ENCODE assay signal across 9 mouse cellular contexts in genomic region chr10:3531375-3531774, GRCm38 (mm10). TPM values are rescaled to one million over a fixed set of nuclear protein-coding genes. Genes with fewer than 3 reads are reported as not detected.
DNase-seq lines count a peak whose midpoint lies in the region; ATAC-seq and TF ChIP-seq lines count a peak whose summit lies in the region.
"Had no signal": no experiment of that assay in that cellular context is flagged by ENCODE, and none has a peak within 500 bp of the region (broad histone marks: within the 10 kb centered on the region; RNA-seq: fewer than 3 reads in every experiment).

No protein-coding gene starts in this region.

- WGBS in heart, embryonic 15.5 days, result 4% methylated on average over 4 of the region's 4 CpGs
- under 1% methylated on average over 4 of the region's 4 CpGs for WGBS in kidney, postnatal 0 days
- 2% methylated on average over 4 of the region's 4 CpGs for WGBS in lung, embryonic 16.5 days

- H3K36me3 ChIP-seq in CH12.LX (replicated peaks in 1 of 2; ENCODE audit: control insufficient read depth in 1 of 2, insufficient read depth in 1 of 2, low read length in 1 of 2), result no peaks in the 10 kb centered on the region
- H3K36me3 ChIP-seq in heart, embryonic 15.5 days, result no peaks in the 10 kb centered on the region
- H3K36me3 ChIP-seq in kidney, postnatal 0 days (ENCODE audit: insufficient read depth, low read length), result no peaks in the 10 kb centered on the region
- H3K36me3 ChIP-seq in lung, embryonic 16.5 days (ENCODE audit: control insufficient read depth, insufficient read depth, low read length), result no peaks in the 10 kb centered on the region
- H3K36me3 ChIP-seq: limb, embryonic 12.5 days had no signal

- TF ChIP-seq EP300 in CH12.LX (IDR thresholded peaks at IDR 0.05; ENCODE audit: low read length), result no peak

- H3K9me3 ChIP-seq in CH12.LX (replicated peaks; ENCODE audit: low read length), result no peaks in the 10 kb centered on the region
- H3K9me3 ChIP-seq in heart, embryonic 15.5 days (replicated peaks), result no peaks in the 10 kb centered on the region
- H3K9me3 ChIP-seq in kidney, postnatal 0 days (replicated peaks; ENCODE audit: low read length), result no peaks in the 10 kb centered on the region
- no peaks in the 10 kb centered on the region for H3K9me3 ChIP-seq in lung, embryonic 16.5 days (ENCODE audit: control insufficient read depth, low read length)
- H3K9me3 ChIP-seq: limb, embryonic 12.5 days had no signal

- ATAC-seq in heart, embryonic 15.5 days (replicated peaks; ENCODE audit: insufficient number of reproducible peaks, insufficient read depth, low FRiP score, low read depth), result 0 out of 2 replicates have a peak, but pooled peaks have one; percentile 4
- 0 out of 2 replicates have a peak, but pooled peaks have one; percentile 22 for ATAC-seq in kidney, postnatal 0 days (replicated peaks; ENCODE audit: low FRiP score, low read depth)
- ATAC-seq in lung, embryonic 16.5 days (ENCODE audit: low read depth), result peak; percentile 51; the same call in 1 of the 2 replicates

- H3K4me2 ChIP-seq in CH12.LX (ENCODE audit: insufficient read depth, low read depth, poor library complexity, severe bottlenecking), result no peak overlapping the region
- no peak overlapping the region for H3K4me2 ChIP-seq in heart, embryonic 15.5 days
- no peak overlapping the region for H3K4me2 ChIP-seq in kidney, postnatal 0 days (ENCODE audit: low read length)
- H3K4me2 ChIP-seq in lung, embryonic 16.5 days (ENCODE audit: low read depth, low read length), result no peak overlapping the region
- H3K4me2 ChIP-seq: limb, embryonic 12.5 days had no signal

- TF ChIP-seq POLR2A in CH12.LX (IDR thresholded peaks at IDR 0.05; ENCODE audit: low read depth, low read length), result no peak

- no peak overlapping the region for H3K27ac ChIP-seq in CH12.LX (ENCODE audit: insufficient read depth, low read depth)
- H3K27ac ChIP-seq in heart, embryonic 15.5 days, result no peak overlapping the region
- no peak overlapping the region for H3K27ac ChIP-seq in kidney, postnatal 0 days
- H3K27ac ChIP-seq in lung, embryonic 16.5 days (ENCODE audit: low read length), result no peak overlapping the region
- H3K27ac ChIP-seq: limb, embryonic 12.5 days had no signal

- no peaks in the 10 kb centered on the region for H3K27me3 ChIP-seq in CH12.LX (replicated peaks)
- H3K27me3 ChIP-seq in heart, embryonic 15.5 days, result no peaks in the 10 kb centered on the region
- no peaks in the 10 kb centered on the region for H3K27me3 ChIP-seq in kidney, postnatal 0 days (ENCODE audit: insufficient read depth, low read length)
- no peaks in the 10 kb centered on the region; the same call in 1 of the 2 replicates for H3K27me3 ChIP-seq in lung, embryonic 16.5 days (ENCODE audit: control insufficient read depth, insufficient read depth, low read depth, low read length)

- H3K4me3 ChIP-seq in CH12.LX (replicated peaks in 1 of 3; ENCODE audit: low read depth in 2 of 3, low read length in 2 of 3, poor library complexity in 1 of 3), result no peak overlapping the region
- H3K4me3 ChIP-seq in heart, embryonic 15.5 days, result no peak overlapping the region
- H3K4me3 ChIP-seq in kidney, postnatal 0 days (replicated peaks; ENCODE audit: low read depth, low read length), result no peak overlapping the region
- H3K4me3 ChIP-seq in lung, embryonic 16.5 days (ENCODE audit: low read length), result no peak overlapping the region
- H3K4me3 ChIP-seq: limb, embryonic 12.5 days had no signal

- no peaks in the 10 kb centered on the region for H3K79me2 ChIP-seq in CH12.LX (replicated peaks; ENCODE audit: control insufficient read depth, extremely low read depth, insufficient read depth, poor library complexity, severe bottlenecking)

- DNase-seq in CH12.LX (ENCODE audit: extremely low read depth), result peak; percentile 58
- peak; percentile 36 to 43 for DNase-seq in adrenal gland, postnatal 4 days (ENCODE audit: low spot score in 2 of 2)
- DNase-seq in fat pad, adult 2 months (ENCODE audit: extremely low read depth, low read depth, low spot score), result peak; percentile 21
- DNase-seq in kidney, postnatal 0 days (ENCODE audit: low spot score), result peak; percentile 76
- peak; percentile 57 for DNase-seq in ovary, postnatal 36 days (ENCODE audit: low spot score)
- peak; percentile 57 for DNase-seq in urinary bladder, postnatal 25 days (ENCODE audit: low spot score)

- in situ Hi-C loops in CH12.LX (cut with MboI; ENCODE audit: low pct_ligation_motif_present, low pct_unique_long_range_greater_than_20kb, low sequenced_read_pairs), result loop anchor here (10.0 to 25.0 kb wide), 2 partner anchors 413 to 806 kb away; no protein-coding TSS in a partner anchor

- TF ChIP-seq RAD21 in CH12.LX (IDR thresholded peaks at IDR 0.05; ENCODE audit: low read depth, low read length), result peak; percentile 91

- dilution Hi-C loops in CH12.LX (cut with MboI; ENCODE audit: extremely low pct_ligation_motif_present, extremely low pct_unique_long_range_greater_than_20kb, low sequenced_read_pairs), result no loop called here

- peak; percentile 47 to 84 for TF ChIP-seq CTCF in CH12.LX (conservative IDR thresholded peaks at IDR 0.05 in 1 of 2, IDR thresholded peaks at IDR 0.05 in 1 of 2; ENCODE audit: low read depth in 2 of 2, low read length in 2 of 2)
- TF ChIP-seq CTCF in kidney, postnatal 0 days (IDR thresholded peaks at IDR 0.05; ENCODE audit: low read depth), result peak; percentile 90

- peaks cover 0 to 3% of the 10 kb centered on the region in 2 experiments; a peak in 2 of 4 replicates for H3K4me1 ChIP-seq in CH12.LX (ENCODE audit: control insufficient read depth in 1 of 2, insufficient read depth in 2 of 2)
- H3K4me1 ChIP-seq in heart, embryonic 15.5 days (replicated peaks), result peaks cover 42% of the 10 kb centered on the region
- H3K4me1 ChIP-seq in kidney, postnatal 0 days (replicated peaks; ENCODE audit: insufficient read depth, low read length), result no peaks in the 10 kb centered on the region
- H3K4me1 ChIP-seq in lung, embryonic 16.5 days (replicated peaks; ENCODE audit: control insufficient read depth, insufficient read depth, low read length), result peaks cover 3% of the 10 kb centered on the region; the same call in 1 of the 2 replicates

- no peak overlapping the region for H3K9ac ChIP-seq in CH12.LX (ENCODE audit: insufficient read depth, low read depth)
- no peak overlapping the region for H3K9ac ChIP-seq in heart, embryonic 15.5 days
- H3K9ac ChIP-seq in kidney, postnatal 0 days (ENCODE audit: low read depth, low read length), result no peak overlapping the region
- H3K9ac ChIP-seq in lung, embryonic 16.5 days (ENCODE audit: low read length), result no peak overlapping the region
- H3K9ac ChIP-seq: limb, embryonic 12.5 days had no signal

TF ChIP-seq in CH12.LX, 34 proteins besides CTCF, POLR2A, EP300 and RAD21:
- TF ChIP-seq ZC3H11A (IDR thresholded peaks at IDR 0.05; ENCODE audit: low read depth, low read length) (peak; percentile 20; the same call in 1 of the 2 replicates), NELFE (IDR thresholded peaks at IDR 0.05; ENCODE audit: low read depth, low read length) (no peak), SMC3 (IDR thresholded peaks at IDR 0.05; ENCODE audit: low read depth, low read length) (peak; percentile 80), IRF4 (IDR thresholded peaks at IDR 0.05; ENCODE audit: low read depth, low read length) (no peak)

RNA-seq across cellular contexts. Expression of gene Iyd, which starts 8.7 kb away (rescaled TPM):
- total RNA-seq in CH12.LX (2012; rRNA removed), result not detected in 2 replicates
- not detected in 2 replicates for total RNA-seq in CH12.LX (2014; rRNA removed)
- polyA plus RNA-seq in CH12.LX (2012; ENCODE audit: insufficient read length, low read depth), result not detected in 2 replicates
- total RNA-seq in adrenal gland, postnatal 4 days (2021), result 1 to 10 TPM; 2.0 to 9.2 TPM
- 0.55 and 1.3 TPM in 2 replicates for polyA plus RNA-seq in heart, embryonic 15.5 days (2015; fragmentation: Nextera tagmentation; extraction: Ambion mirVana)
- polyA plus RNA-seq in kidney, postnatal 0 days (2015; fragmentation: Nextera tagmentation; extraction: Ambion mirVana), result 12.8 and 16.0 TPM in 2 replicates
- polyA plus RNA-seq in lung, embryonic 16.5 days (2015; fragmentation: Nextera tagmentation; extraction: Ambion mirVana), result 2.2 and 4.4 TPM in 2 replicates
- polyA plus RNA-seq: limb, embryonic 12.5 days had no signal

Comparison
In these comparisons a context has a peak if more than half of its experiments do, and no peak if none do; other contexts are left out.
1. DNase-seq: peak in every context shown above with its lines; median percentile 76 in kidney, postnatal 0 days; 58 in CH12.LX; 57 in ovary, postnatal 36 days; 57 in urinary bladder, postnatal 25 days; 40 in adrenal gland, postnatal 4 days; 21 in fat pad, adult 2 months.